In genomic region chr4:155217241-155218103, GRCm38 (mm10) we compare ENCODE assay signal across 8 mouse cellular contexts. TPM values are rescaled to one million over a fixed set of nuclear protein-coding genes. Genes with fewer than 3 reads are reported as not detected.
DNase-seq lines count a peak whose midpoint lies in the region; ATAC-seq and TF ChIP-seq lines count a peak whose summit lies in the region.

No protein-coding gene starts in this region.

- DNase-seq in 3T3-L1 (ENCODE audit: low read depth, low spot score) (peak; percentile 62), CH12.LX (ENCODE audit: extremely low read depth) (no peak)
- DNase-seq in kidney, postnatal 0 days (ENCODE audit: low spot score), result peak; percentile 67
- peak; percentile 75 for DNase-seq in thymus, postnatal 0 days (ENCODE audit: low spot score)
- DNase-seq in gastrocnemius, postnatal 14 days, result no peak
- no peak for DNase-seq in layer of hippocampus, postnatal 10 days (ENCODE audit: low spot score in 2 of 2)

- H3K9me3 ChIP-seq in CH12.LX (replicated peaks; ENCODE audit: low read length), result no peaks in the 10 kb centered on the region
- no peaks in the 10 kb centered on the region for H3K9me3 ChIP-seq in heart, embryonic 11.5 days (replicated peaks; ENCODE audit: control insufficient read depth, low read length)
- H3K9me3 ChIP-seq in kidney, postnatal 0 days (replicated peaks; ENCODE audit: low read length), result no peaks in the 10 kb centered on the region

- intact Hi-C loops in gastrocnemius, postnatal 14 days (cut with DNase I; ENCODE audit: low total_unique reads), result no loop called here

- H3K79me2 ChIP-seq in CH12.LX (replicated peaks; ENCODE audit: control insufficient read depth, extremely low read depth, insufficient read depth, poor library complexity, severe bottlenecking), result peaks cover 97% of the 10 kb centered on the region

- peak; percentile 3; the same call in 1 of the 2 replicates for TF ChIP-seq POLR2A in CH12.LX (IDR thresholded peaks at IDR 0.05; ENCODE audit: low read depth, low read length)

- TF ChIP-seq CTCF in CH12.LX (conservative IDR thresholded peaks at IDR 0.05 in 1 of 2, IDR thresholded peaks at IDR 0.05 in 1 of 2; ENCODE audit: low read depth in 2 of 2, low read length in 2 of 2), result no peak
- TF ChIP-seq CTCF in kidney, postnatal 0 days (IDR thresholded peaks at IDR 0.05; ENCODE audit: low read depth), result no peak

- H3K36me3 ChIP-seq in CH12.LX (replicated peaks in 1 of 2; ENCODE audit: control insufficient read depth in 1 of 2, insufficient read depth in 1 of 2, low read length in 1 of 2), result peaks cover 5 to 55% of the 10 kb centered on the region in 2 experiments
- no peaks in the 10 kb centered on the region for H3K36me3 ChIP-seq in heart, embryonic 11.5 days (ENCODE audit: control insufficient read depth, insufficient read depth, low read length)
- no peaks in the 10 kb centered on the region for H3K36me3 ChIP-seq in kidney, postnatal 0 days (ENCODE audit: insufficient read depth, low read length)

- TF ChIP-seq EP300 in CH12.LX (IDR thresholded peaks at IDR 0.05; ENCODE audit: low read length), result no peak

- H3K4me3 ChIP-seq in CH12.LX (replicated peaks in 1 of 3; ENCODE audit: low read depth in 2 of 3, low read length in 2 of 3, poor library complexity in 1 of 3), result no peak overlapping the region
- H3K4me3 ChIP-seq in heart, embryonic 11.5 days (ENCODE audit: low read depth, low read length), result no peak overlapping the region
- no peak overlapping the region; the same call in 1 of the 2 replicates for H3K4me3 ChIP-seq in kidney, postnatal 0 days (replicated peaks; ENCODE audit: low read depth, low read length)

- H3K4me2 ChIP-seq in CH12.LX (ENCODE audit: insufficient read depth, low read depth, poor library complexity, severe bottlenecking), result peak overlapping the region; percentile 81
- H3K4me2 ChIP-seq in heart, embryonic 11.5 days, result peak overlapping the region; percentile 11
- H3K4me2 ChIP-seq in kidney, postnatal 0 days (ENCODE audit: low read length), result peak overlapping the region; percentile 96

- TF ChIP-seq RAD21 in CH12.LX (IDR thresholded peaks at IDR 0.05; ENCODE audit: low read depth, low read length), result no peak

- ATAC-seq in heart, embryonic 11.5 days (replicated peaks; ENCODE audit: insufficient number of reproducible peaks, low FRiP score, low TSS enrichment), result no peak
- no peak for ATAC-seq in kidney, postnatal 0 days (replicated peaks; ENCODE audit: low FRiP score, low read depth)
- ATAC-seq in megakaryocyte, adult 5-6 weeks (ENCODE audit: poor library complexity, severe bottlenecking), result peak; percentile 68

- no peaks in the 10 kb centered on the region for H3K27me3 ChIP-seq in CH12.LX (replicated peaks)
- no peaks in the 10 kb centered on the region for H3K27me3 ChIP-seq in heart, embryonic 11.5 days (ENCODE audit: control insufficient read depth, insufficient read depth, low read length)
- H3K27me3 ChIP-seq in kidney, postnatal 0 days (ENCODE audit: insufficient read depth, low read length), result no peaks in the 10 kb centered on the region

- H3K9ac ChIP-seq in CH12.LX (ENCODE audit: insufficient read depth, low read depth), result 0 out of 2 replicates have a peak overlapping the region, but pooled peaks have one; percentile 35
- H3K9ac ChIP-seq in heart, embryonic 11.5 days (ENCODE audit: low read depth, low read length), result no peak overlapping the region
- no peak overlapping the region for H3K9ac ChIP-seq in kidney, postnatal 0 days (ENCODE audit: low read depth, low read length)

- in situ Hi-C loops in CH12.LX (cut with MboI; ENCODE audit: low pct_ligation_motif_present, low pct_unique_long_range_greater_than_20kb, low sequenced_read_pairs), result no loop called here

- 54% methylated on average over 12 of the region's 12 CpGs for WGBS in heart, embryonic 11.5 days (ENCODE audit: insufficient replicate concordance)
- WGBS in kidney, postnatal 0 days, result 22% methylated on average over 12 of the region's 12 CpGs

- peaks cover 37 to 74% of the 10 kb centered on the region in 2 experiments for H3K4me1 ChIP-seq in CH12.LX (ENCODE audit: control insufficient read depth in 1 of 2, insufficient read depth in 2 of 2)
- H3K4me1 ChIP-seq in heart, embryonic 11.5 days (ENCODE audit: control insufficient read depth, insufficient read depth, low read length), result peaks cover 73% of the 10 kb centered on the region
- peaks cover 72% of the 10 kb centered on the region for H3K4me1 ChIP-seq in kidney, postnatal 0 days (replicated peaks; ENCODE audit: insufficient read depth, low read length)

- no peak overlapping the region for H3K27ac ChIP-seq in CH12.LX (ENCODE audit: insufficient read depth, low read depth)
- H3K27ac ChIP-seq in heart, embryonic 11.5 days (ENCODE audit: low read depth, low read length), result no peak overlapping the region
- H3K27ac ChIP-seq in kidney, postnatal 0 days, result peak overlapping the region; percentile 0; the same call in 1 of the 2 replicates

- dilution Hi-C loops in CH12.LX (cut with MboI; ENCODE audit: extremely low pct_ligation_motif_present, extremely low pct_unique_long_range_greater_than_20kb, low sequenced_read_pairs), result no loop called here

TF ChIP-seq in CH12.LX, 34 proteins besides CTCF, POLR2A, EP300 and RAD21:
- TF ChIP-seq UBTF (IDR thresholded peaks at IDR 0.05; ENCODE audit: low read depth, low read length) (0 out of 2 replicates have a peak, but pooled peaks have one; percentile 35), ZNF384 (IDR thresholded peaks at IDR 0.05; ENCODE audit: low read depth, low read length) (no peak)

RNA-seq across cellular contexts. Expression of gene Ski, which starts 4.9 kb away (rescaled TPM):
- total RNA-seq in CH12.LX (2012; rRNA removed) (9.9 and 10.1 TPM in 2 replicates), CH12.LX (2014; rRNA removed) (3.3 and 4.1 TPM in 2 replicates)
- polyA plus RNA-seq in CH12.LX (2012; ENCODE audit: insufficient read length, low read depth), result 14.1 and 17.9 TPM in 2 replicates
- 14.6 and 14.8 TPM in 2 replicates for polyA plus RNA-seq in heart, embryonic 11.5 days (2014; fragmentation: Nextera tagmentation; extraction: Ambion mirVana)
- 15.5 TPM in 2 replicates for polyA plus RNA-seq in kidney, postnatal 0 days (2015; fragmentation: Nextera tagmentation; extraction: Ambion mirVana)
- total RNA-seq in megakaryocyte, adult 5-6 weeks (2015), result 41.5 and 42.9 TPM in 2 replicates
- total RNA-seq in megakaryocyte, adult 5-6 weeks (2017), result 12.4 and 13.3 TPM in 2 replicates
- polyA plus RNA-seq in thymus, postnatal 0 days (2015; fragmentation: Nextera tagmentation; extraction: Ambion mirVana), result 8.1 and 9.3 TPM in 2 replicates
- 10 to 100 TPM; 41.6 to 51.6 TPM for total RNA-seq in gastrocnemius, postnatal 14 days (2021)
- 100 to 1,000 TPM; 118 TPM for total RNA-seq in layer of hippocampus, postnatal 10 days (2021)

RNA-seq across cellular contexts. Expression of gene Faap20, which starts 32.1 kb away (rescaled TPM):
- 42.1 and 45.0 TPM in 2 replicates for total RNA-seq in CH12.LX (2012; rRNA removed)
- 24.1 and 31.0 TPM in 2 replicates for total RNA-seq in CH12.LX (2014; rRNA removed)
- 35.7 and 36.4 TPM in 2 replicates for polyA plus RNA-seq in CH12.LX (2012; ENCODE audit: insufficient read length, low read depth)
- polyA plus RNA-seq in heart, embryonic 11.5 days (2014; fragmentation: Nextera tagmentation; extraction: Ambion mirVana), result 64.9 and 66.8 TPM in 2 replicates
- 77.2 and 80.0 TPM in 2 replicates for polyA plus RNA-seq in kidney, postnatal 0 days (2015; fragmentation: Nextera tagmentation; extraction: Ambion mirVana)
- 32.6 and 34.2 TPM in 2 replicates for total RNA-seq in megakaryocyte, adult 5-6 weeks (2015)
- total RNA-seq in megakaryocyte, adult 5-6 weeks (2017), result 11.7 and 18.3 TPM in 2 replicates
- polyA plus RNA-seq in thymus, postnatal 0 days (2015; fragmentation: Nextera tagmentation; extraction: Ambion mirVana), result 67.9 and 71.3 TPM in 2 replicates
- 10 to 100 TPM; 11.9 to 15.3 TPM for total RNA-seq in gastrocnemius, postnatal 14 days (2021)
- 10 to 100 TPM; 22.2 to 24.3 TPM for total RNA-seq in layer of hippocampus, postnatal 10 days (2021)

Comparison
In these comparisons a context has a peak if more than half of its experiments do, and no peak if none do; other contexts are left out.
1. DNase-seq: peak in 3T3-L1 (single experiment), kidney, postnatal 0 days (single experiment) and thymus, postnatal 0 days (single experiment); none in CH12.LX (single experiment), gastrocnemius, postnatal 14 days (single experiment) and layer of hippocampus, postnatal 10 days (0 of 2).
2. H3K4me2 ChIP-seq: peak in every context shown above with its lines; median percentile 96 in kidney, postnatal 0 days; 81 in CH12.LX; 11 in heart, embryonic 11.5 days.